Mouse (Mus musculus) stomach, embryonic 14.5 days (tissue): Measurements from ENCODE around the gene Ptprg. TPM values are rescaled to one million over a fixed set of nuclear protein-coding genes. Genes with fewer than 3 reads are reported as not detected.

ENCODE experiments used
- ATAC-seq: fragments of 200-750 bp; cut with Nextera tagmentation; 2 replicates; pipeline ENCODE4 v1.8.0; 2017; ENCODE audit warnings: low read depth, moderate TSS enrichment; ENCODE audit not compliant: insufficient number of reproducible peaks, insufficient read depth, low FRiP score
- H3K27ac ChIP-seq: fragments of 300-500 bp; sonication (generic); 2 replicates; pipeline ENCODE4 v1.5.1; 2014; ENCODE audit warnings: mild to moderate bottlenecking, low read length, moderate library complexity, mixed read lengths
- H3K27me3 ChIP-seq: fragments of 300-500 bp; sonication (generic); 2 replicates; pipeline ENCODE4 v1.6.1; 2014; ENCODE audit warnings: low read length, control low read depth, mixed read lengths; ENCODE audit not compliant: control insufficient read depth, insufficient read depth
- H3K36me3 ChIP-seq: fragments of 300-500 bp; sonication (generic); 2 replicates; pipeline ENCODE4 v1.6.1; 2014; ENCODE audit warnings: mild to moderate bottlenecking, control low read depth, low read length, moderate library complexity, mixed read lengths; ENCODE audit not compliant: control insufficient read depth, insufficient read depth
- H3K4me1 ChIP-seq: fragments of 300-500 bp; sonication (generic); 2 replicates; pipeline ENCODE4 v1.6.1; 2014; ENCODE audit warnings: low read length, control low read depth, mixed read lengths; ENCODE audit not compliant: control insufficient read depth, insufficient read depth
- H3K4me2 ChIP-seq: fragments of 300-500 bp; sonication (generic); replicated peaks from 2 replicates; pipeline ENCODE4 v1.6.1; 2014; ENCODE audit warnings: low read depth, low read length, control low read depth
- H3K4me3 ChIP-seq: fragments of 300-500 bp; sonication (generic); 2 replicates; pipeline ENCODE4 v1.5.1; 2014; ENCODE audit warnings: low read depth, low read length, control low read depth
- H3K9ac ChIP-seq: fragments of 300-500 bp; sonication (generic); replicated peaks from 2 replicates; pipeline ENCODE4 v1.6.1; 2014; ENCODE audit warnings: low read depth, mild to moderate bottlenecking, control low read depth, low read length, moderate library complexity, mixed read lengths
- H3K9me3 ChIP-seq: fragments of 300-500 bp; sonication (generic); 2 replicates; pipeline ENCODE4 v1.6.1; 2016; ENCODE audit warnings: low read depth, low read length, control low read depth; ENCODE audit not compliant: control insufficient read depth
- WGBS: fragments of 180-500 bp; shearing (Covaris S2); extraction: QIAGEN DNeasy Blood & Tissue Kit; methylation state at CpG from one replicate; pipeline ENCODE4 v1.1.7; 2014; 5-methylcytosine and 5-hydroxymethylcytosine counted together
- polyA plus RNA-seq: library from polyadenylated mRNA; unstranded; fragments of >200 nt; fragmentation: Nextera tagmentation; extraction: Ambion mirVana; gene quantifications from 2 replicates; pipeline ENCODE4 v1.2.1, GENCODE M21; 2014

The Ptprg gene
- polyA plus RNA-seq, 1 experiment from 2014 or later = 31.3 TPM

GRCm38 (mm10) chr14:12070361-12070760 is 517.0 kb downstream of the Ptprg start:
- 52% methylated on average over 1 of the region's 1 CpGs for WGBS
- H3K4me3 ChIP-seq = no peak overlapping the region
- no peak overlapping the region for H3K27ac ChIP-seq
- ATAC-seq = no peak
- H3K27me3 ChIP-seq = no peaks in the 10 kb centered on the region
- no peaks in the 10 kb centered on the region for H3K9me3 ChIP-seq
- no peaks in the 10 kb centered on the region for H3K4me1 ChIP-seq
- no peaks in the 10 kb centered on the region for H3K36me3 ChIP-seq
- H3K4me2 ChIP-seq = no peak overlapping the region
- H3K9ac ChIP-seq = no peak overlapping the region

GRCm38 (mm10) chr14:12070856-12071465 is 517.6 kb downstream of the Ptprg start:
- H3K4me1 ChIP-seq = no peaks in the 10 kb centered on the region
- H3K4me3 ChIP-seq = no peak overlapping the region
- no peaks in the 10 kb centered on the region for H3K27me3 ChIP-seq
- H3K27ac ChIP-seq = no peak overlapping the region
- H3K4me2 ChIP-seq = no peak overlapping the region
- H3K36me3 ChIP-seq = no peaks in the 10 kb centered on the region
- H3K9ac ChIP-seq = no peak overlapping the region
- WGBS = 69% methylated on average over 7 of the region's 7 CpGs
- no peak for ATAC-seq
- no peaks in the 10 kb centered on the region for H3K9me3 ChIP-seq

- Histone ChIP-seq H3K36me3 (no peaks in the 10 kb centered on the region), H3K4me3 (no peak overlapping the region), H3K9ac (no peak overlapping the region), H3K4me1 (no peaks in the 10 kb centered on the region), H3K9me3 (no peaks in the 10 kb centered on the region), H3K27ac (no peak overlapping the region), H3K4me2 (no peak overlapping the region), H3K27me3 (no peaks in the 10 kb centered on the region)
- no peak for ATAC-seq
- 71% methylated on average over 7 of the region's 7 CpGs for WGBS
These were observed 518.9 kb downstream of the Ptprg start for GRCm38 (mm10) chr14:12072026-12072861.

GRCm38 (mm10) chr14:12073408-12074107 is 520.2 kb downstream of the Ptprg start:
- H3K9me3 ChIP-seq = no peaks in the 10 kb centered on the region
- H3K4me3 ChIP-seq = no peak overlapping the region
- H3K4me1 ChIP-seq = no peaks in the 10 kb centered on the region
- H3K9ac ChIP-seq = no peak overlapping the region
- no peaks in the 10 kb centered on the region for H3K36me3 ChIP-seq
- H3K4me2 ChIP-seq = no peak overlapping the region
- no peak for ATAC-seq
- no peak overlapping the region for H3K27ac ChIP-seq
- WGBS = 70% methylated on average over 2 of the region's 2 CpGs
- H3K27me3 ChIP-seq = no peaks in the 10 kb centered on the region

GRCm38 (mm10) chr14:12077193-12077592 is 523.9 kb downstream of the Ptprg start:
- WGBS = 64% methylated on average over 7 of the region's 7 CpGs
- ATAC-seq = no peak

GRCm38 (mm10) chr14:12079250-12079649 is 525.9 kb downstream of the Ptprg start:
- ATAC-seq = no peak
- 47% methylated on average over 6 of the region's 6 CpGs for WGBS
- peaks cover 8% of the 10 kb centered on the region; the same call in 1 of the 2 replicates for H3K4me1 ChIP-seq

More at GRCm38 (mm10) chr14:12077193-12077592, 523.9 kb downstream of the Ptprg start:
- Histone ChIP-seq H3K4me2 (no peak overlapping the region), H3K4me1 (peaks cover 3% of the 10 kb centered on the region; the same call in 1 of the 2 replicates), H3K27me3 (no peaks in the 10 kb centered on the region), H3K4me3 (no peak overlapping the region), H3K27ac (no peak overlapping the region), H3K9ac (no peak overlapping the region), H3K9me3 (no peaks in the 10 kb centered on the region), H3K36me3 (no peaks in the 10 kb centered on the region)

GRCm38 (mm10) chr14:12079833-12080401 is 526.6 kb downstream of the Ptprg start:
- Histone ChIP-seq H3K27me3 (no peaks in the 10 kb centered on the region), H3K9ac (no peak overlapping the region), H3K9me3 (no peaks in the 10 kb centered on the region), H3K4me2 (no peak overlapping the region), H3K36me3 (no peaks in the 10 kb centered on the region), H3K4me1 (peaks cover 8% of the 10 kb centered on the region; the same call in 1 of the 2 replicates), H3K4me3 (no peak overlapping the region), H3K27ac (no peak overlapping the region)
- no peak for ATAC-seq
- 38% methylated on average over 4 of the region's 4 CpGs for WGBS

More at GRCm38 (mm10) chr14:12079250-12079649, 525.9 kb downstream of the Ptprg start:
- Histone ChIP-seq H3K27ac (no peak overlapping the region), H3K4me3 (no peak overlapping the region), H3K9me3 (no peaks in the 10 kb centered on the region), H3K9ac (no peak overlapping the region), H3K4me2 (no peak overlapping the region), H3K27me3 (no peaks in the 10 kb centered on the region), H3K36me3 (no peaks in the 10 kb centered on the region)
